Mouse (Mus musculus) forebrain, embryonic 11.5 days (tissue): ENCODE data around the gene Gpatch4. TPM values are rescaled to one million over a fixed set of nuclear protein-coding genes. Genes with fewer than 3 reads are reported as not detected.

Experiments
- ATAC-seq: fragments of 200-750 bp; cut with Nextera tagmentation; replicated peaks from 2 replicates; pipeline ENCODE4 v1.8.0; 2017; ENCODE audit warnings: moderate TSS enrichment; ENCODE audit not compliant: low FRiP score
- DNase-seq: peaks from one replicate; pipeline ENCODE4 v3.0.0-alpha.2; 2017; ENCODE audit warnings: low spot score
- H3K27ac ChIP-seq: fragments of 300-500 bp; sonication (generic); 2 replicates; pipeline ENCODE4 v1.5.1; 2014; ENCODE audit warnings: low read depth, low read length
- H3K27me3 ChIP-seq: fragments of 300-500 bp; sonication (generic); 2 replicates; pipeline ENCODE4 v1.6.1; 2014; ENCODE audit warnings: mild to moderate bottlenecking, low read length, mixed read lengths; ENCODE audit not compliant: control insufficient read depth, insufficient read depth
- H3K36me3 ChIP-seq: fragments of 300-500 bp; sonication (generic); 2 replicates; pipeline ENCODE4 v1.6.1; 2014; ENCODE audit warnings: mild to moderate bottlenecking, low read length, moderate library complexity, mixed read lengths; ENCODE audit not compliant: control insufficient read depth, insufficient read depth
- H3K4me1 ChIP-seq: fragments of 300-500 bp; sonication (generic); replicated peaks from 2 replicates; pipeline ENCODE4 v1.6.1; 2014; ENCODE audit warnings: low read length, mixed read lengths; ENCODE audit not compliant: control insufficient read depth, insufficient read depth
- H3K4me2 ChIP-seq: fragments of 300-500 bp; sonication (generic); 2 replicates; pipeline ENCODE4 v1.6.1; 2014; ENCODE audit warnings: low read depth, mild to moderate bottlenecking, low read length, moderate library complexity, mixed read lengths; ENCODE audit not compliant: severe bottlenecking
- H3K4me3 ChIP-seq: fragments of 300-500 bp; sonication (generic); 2 replicates; pipeline ENCODE4 v1.5.1; 2014; ENCODE audit warnings: low read depth, low read length
- H3K9ac ChIP-seq: fragments of 300-500 bp; sonication (generic); 2 replicates; pipeline ENCODE4 v1.6.1; 2014; ENCODE audit warnings: low read length
- H3K9me3 ChIP-seq: fragments of 300-500 bp; sonication (generic); 2 replicates; pipeline ENCODE4 v1.6.1; 2016; ENCODE audit warnings: low read length, mixed read lengths; ENCODE audit not compliant: control insufficient read depth
- WGBS: fragments of 180-500 bp; shearing (Covaris S2); extraction: QIAGEN DNeasy Blood & Tissue Kit; methylation state at CpG from one replicate; pipeline ENCODE4 v1.1.7; 2014; 5-methylcytosine and 5-hydroxymethylcytosine counted together
- polyA plus RNA-seq: library from polyadenylated mRNA; unstranded; fragments of >200 nt; fragmentation: Nextera tagmentation; extraction: Ambion mirVana; gene quantifications from 2 replicates; pipeline ENCODE4 v1.2.1, GENCODE M21; 2014

Gene Gpatch4
- polyA plus RNA-seq, 1 experiment from 2014 or later, result 32.8 TPM

GRCm38 (mm10) chr3:88027434-88028186 is 15.3 kb upstream of the Gpatch4 start, which contains the start of gene Hapln2:
Gene Hapln2, minus strand, starts transcription at chr3:88027583.
- Histone ChIP-seq H3K4me1 (peaks cover 10% of the 10 kb centered on the region), H3K9me3 (peaks cover 4% of the 10 kb centered on the region; the same call in 1 of the 2 replicates), H3K27ac (no peak within 1 kb of the TSS), H3K9ac (no peak within 1 kb of the TSS), H3K4me3 (no peak within 1 kb of the TSS), H3K36me3 (no peaks in the 10 kb centered on the region), H3K27me3 (peaks cover 30% of the 10 kb centered on the region), H3K4me2 (no peak within 1 kb of the TSS)
- DNase-seq (no peak), ATAC-seq (no peak)
- WGBS, result 53% methylated on average over 5 of the region's 5 CpGs

- H3K9ac ChIP-seq, result no peak overlapping the region
- H3K27ac ChIP-seq, result no peak overlapping the region
- H3K4me1 ChIP-seq, result no peaks in the 10 kb centered on the region; the same call in 1 of the 2 replicates
- H3K9me3 ChIP-seq, result peaks cover 4% of the 10 kb centered on the region; the same call in 1 of the 2 replicates
- no peaks in the 10 kb centered on the region for H3K27me3 ChIP-seq
- ATAC-seq (no peak), DNase-seq (no peak)
- no peaks in the 10 kb centered on the region for H3K36me3 ChIP-seq
- H3K4me2 ChIP-seq, result no peak overlapping the region
- 26% methylated on average over 19 of the region's 19 CpGs for WGBS
- no peak overlapping the region for H3K4me3 ChIP-seq
Measured at GRCm38 (mm10) chr3:88030608-88031395, 12.1 kb upstream of the Gpatch4 start.

GRCm38 (mm10) chr3:88033506-88033905 is 9.4 kb upstream of the Gpatch4 start:
- DNase-seq (no peak), ATAC-seq (no peak)
- H3K36me3 ChIP-seq, result no peaks in the 10 kb centered on the region
- WGBS, result 79% methylated on average over 5 of the region's 5 CpGs
- H3K4me3 ChIP-seq, result no peak overlapping the region
- H3K4me1 ChIP-seq, result no peaks in the 10 kb centered on the region; the same call in 1 of the 2 replicates
- no peak overlapping the region for H3K27ac ChIP-seq
- no peak overlapping the region for H3K4me2 ChIP-seq
- no peak overlapping the region for H3K9ac ChIP-seq
- no peaks in the 10 kb centered on the region for H3K27me3 ChIP-seq
- no peaks in the 10 kb centered on the region for H3K9me3 ChIP-seq

GRCm38 (mm10) chr3:88035561-88036293 is 7.2 kb upstream of the Gpatch4 start:
- ATAC-seq, result no peak
- H3K36me3 ChIP-seq, result no peaks in the 10 kb centered on the region

GRCm38 (mm10) chr3:88049532-88049931 is 6.6 kb downstream of the Gpatch4 start:
- Histone ChIP-seq H3K27ac (no peak overlapping the region), H3K4me3 (no peak overlapping the region), H3K27me3 (no peaks in the 10 kb centered on the region), H3K4me2 (no peak overlapping the region), H3K9ac (no peak overlapping the region), H3K9me3 (no peaks in the 10 kb centered on the region), H3K4me1 (no peaks in the 10 kb centered on the region), H3K36me3 (peaks cover 7% of the 10 kb centered on the region; the same call in 1 of the 2 replicates)
- no peak for ATAC-seq
- no peak for DNase-seq
- 90% methylated on average over 3 of the region's 3 CpGs for WGBS

More at GRCm38 (mm10) chr3:88035561-88036293, 7.2 kb upstream of the Gpatch4 start:
- no peak overlapping the region for H3K4me2 ChIP-seq
- H3K9ac ChIP-seq, result no peak overlapping the region
- H3K4me1 ChIP-seq, result no peaks in the 10 kb centered on the region; the same call in 1 of the 2 replicates
- DNase-seq, result no peak
- no peak overlapping the region for H3K4me3 ChIP-seq
- H3K27me3 ChIP-seq, result no peaks in the 10 kb centered on the region
- WGBS, result 73% methylated on average over 1 of the region's 1 CpGs
- H3K27ac ChIP-seq, result no peak overlapping the region
- no peaks in the 10 kb centered on the region for H3K9me3 ChIP-seq

GRCm38 (mm10) chr3:88057030-88057429 is 14.1 kb downstream of the Gpatch4 start:
- Histone ChIP-seq H3K4me2 (peak overlapping the region; percentile 95), H3K36me3 (peaks cover 6% of the 10 kb centered on the region; the same call in 1 of the 2 replicates), H3K4me1 (peaks cover 3% of the 10 kb centered on the region; the same call in 1 of the 2 replicates), H3K4me3 (no peak overlapping the region), H3K9ac (no peak overlapping the region; the same call in 1 of the 2 replicates), H3K27ac (no peak overlapping the region), H3K27me3 (no peaks in the 10 kb centered on the region), H3K9me3 (no peaks in the 10 kb centered on the region)
- 83% methylated on average over 6 of the region's 6 CpGs for WGBS
- DNase-seq (no peak), ATAC-seq (no peak)

- ATAC-seq (peak; percentile 97), DNase-seq (peak; percentile 96)
- under 1% methylated on average over 60 of the region's 60 CpGs for WGBS
- peak within 1 kb of the TSS; percentile 50; the same call in 1 of the 2 replicates for H3K27ac ChIP-seq
- H3K9me3 ChIP-seq, result no peaks in the 10 kb centered on the region
- H3K27me3 ChIP-seq, result no peaks in the 10 kb centered on the region
- H3K36me3 ChIP-seq, result peaks cover 4% of the 10 kb centered on the region; the same call in 1 of the 2 replicates
- H3K4me2 ChIP-seq, result peak within 1 kb of the TSS; percentile 95
- H3K4me3 ChIP-seq, result peak within 1 kb of the TSS; percentile 88
- peaks cover 3% of the 10 kb centered on the region; the same call in 1 of the 2 replicates for H3K4me1 ChIP-seq
- peak within 1 kb of the TSS; percentile 92 for H3K9ac ChIP-seq
Measured at GRCm38 (mm10) chr3:88057902-88058696, 15.2 kb downstream of the Gpatch4 start, which contains the start of gene Naxe. Gene Naxe, minus strand, starts transcription at chr3:88058495.
